Mouse (Mus musculus) hindbrain, postnatal 0 days (tissue): ENCODE results near the gene Siae. TPM values are rescaled to one million over a fixed set of nuclear protein-coding genes. Genes with fewer than 3 reads are reported as not detected.
A peak's percentile ranks its signal among the peaks of the same experiment; 100 is the strongest.

Experiments
- ATAC-seq: fragments of 200-750 bp; cut with Nextera tagmentation; 2 replicates; pipeline ENCODE4 v1.8.0; 2017; ENCODE audit warnings: mild to moderate bottlenecking, moderate TSS enrichment, moderate library complexity
- DNase-seq: peaks from one replicate; pipeline ENCODE4 v3.0.0-alpha.2; 2015; ENCODE audit warnings: low spot score
- H3K27ac ChIP-seq: fragments of 300-500 bp; sonication (generic); 2 replicates; pipeline ENCODE4 v1.5.1; 2014; ENCODE audit warnings: mild to moderate bottlenecking
- H3K27me3 ChIP-seq: fragments of 300-500 bp; sonication (generic); 2 replicates; pipeline ENCODE4 v1.6.1; 2014; ENCODE audit warnings: low read length, mixed read lengths; ENCODE audit not compliant: insufficient read depth
- H3K36me3 ChIP-seq: fragments of 300-500 bp; sonication (generic); 2 replicates; pipeline ENCODE4 v1.6.1; 2014; ENCODE audit warnings: low read length, mixed read lengths; ENCODE audit not compliant: insufficient read depth
- H3K4me1 ChIP-seq: fragments of 300-500 bp; sonication (generic); 2 replicates; pipeline ENCODE4 v1.6.1; 2014; ENCODE audit warnings: antibody characterized with exemption, low read length, mixed read lengths; ENCODE audit not compliant: insufficient read depth
- H3K4me2 ChIP-seq: fragments of 300-500 bp; sonication (generic); 2 replicates; pipeline ENCODE4 v1.6.1; 2014; ENCODE audit warnings: low read depth, mild to moderate bottlenecking, low read length, moderate library complexity, mixed read lengths
- H3K4me3 ChIP-seq: fragments of 300-500 bp; sonication (generic); 2 replicates; pipeline ENCODE4 v1.5.1; 2014; ENCODE audit warnings: low read length
- H3K9ac ChIP-seq: fragments of 300-500 bp; sonication (generic); replicated peaks from 2 replicates; pipeline ENCODE4 v1.6.1; 2014; ENCODE audit warnings: mild to moderate bottlenecking, low read length, moderate library complexity, mixed read lengths
- H3K9me3 ChIP-seq: fragments of 300-500 bp; sonication (generic); 2 replicates; pipeline ENCODE4 v1.6.1; 2016; ENCODE audit warnings: low read length, mixed read lengths
- CTCF ChIP-seq: IDR thresholded peaks from 2 replicates; pipeline ENCODE4 v1.5.1; 2016; ENCODE audit warnings: antibody characterized with exemption, control low read depth, low read depth
- WGBS: fragments of 180-500 bp; shearing (Covaris S2); extraction: QIAGEN DNeasy Blood & Tissue Kit; methylation state at CpG from one replicate; pipeline ENCODE4 v1.1.7; 2014; 5-methylcytosine and 5-hydroxymethylcytosine counted together
- polyA plus RNA-seq: library from polyadenylated mRNA; unstranded; fragments of >200 nt; fragmentation: Nextera tagmentation; extraction: Ambion mirVana; gene quantifications from 2 replicates; pipeline ENCODE4 v1.2.1, GENCODE M21; 2015
- total RNA-seq: library from RNA; depleted of rRNA; stranded (reverse); fragments of >200 nt; gene quantifications from 2 replicates; pipeline ENCODE4 v1.2.3, GENCODE M21; 2014

The Siae gene
- total and polyA plus RNA-seq, 2 experiments from 2014 or later, result 15.5 to 18.7 TPM

- ATAC-seq (no peak), DNase-seq (no peak)
- no peaks in the 10 kb centered on the region for H3K27me3 ChIP-seq
- no peak overlapping the region for H3K27ac ChIP-seq
- H3K36me3 ChIP-seq, result no peaks in the 10 kb centered on the region
- WGBS, result 86% methylated on average over 2 of the region's 2 CpGs
- H3K4me2 ChIP-seq, result no peak overlapping the region
- no peak overlapping the region for H3K9ac ChIP-seq
- H3K4me1 ChIP-seq, result no peaks in the 10 kb centered on the region
- no peaks in the 10 kb centered on the region for H3K9me3 ChIP-seq
- TF ChIP-seq CTCF, result no peak
- no peak overlapping the region for H3K4me3 ChIP-seq
These were observed 76.8 kb downstream of the Siae start for GRCm38 (mm10) chr9:37632305-37632704.

DNA sequence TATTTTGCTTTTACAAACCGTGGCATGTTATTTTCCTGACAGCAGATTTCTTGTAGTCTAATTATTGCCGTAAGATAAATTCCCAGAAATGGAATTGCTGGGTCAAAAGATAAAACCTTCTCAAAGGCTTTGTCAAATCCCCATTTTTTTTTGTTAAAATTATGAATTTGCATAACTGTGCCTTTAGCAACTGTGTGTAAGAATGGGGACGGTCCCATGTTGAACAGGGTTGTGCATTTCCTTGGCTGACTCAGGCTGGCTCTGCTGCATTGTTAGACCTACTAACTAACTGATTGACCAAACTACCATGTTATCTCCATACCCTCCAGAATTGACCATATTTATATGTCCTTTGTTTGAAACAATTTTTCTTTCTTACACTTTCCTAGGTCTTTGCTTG, 78.8 kb downstream of the Siae start:
- TF ChIP-seq CTCF, result no peak
- no peak for ATAC-seq
- WGBS, result 96% methylated on average over 3 of the region's 3 CpGs

DNA sequence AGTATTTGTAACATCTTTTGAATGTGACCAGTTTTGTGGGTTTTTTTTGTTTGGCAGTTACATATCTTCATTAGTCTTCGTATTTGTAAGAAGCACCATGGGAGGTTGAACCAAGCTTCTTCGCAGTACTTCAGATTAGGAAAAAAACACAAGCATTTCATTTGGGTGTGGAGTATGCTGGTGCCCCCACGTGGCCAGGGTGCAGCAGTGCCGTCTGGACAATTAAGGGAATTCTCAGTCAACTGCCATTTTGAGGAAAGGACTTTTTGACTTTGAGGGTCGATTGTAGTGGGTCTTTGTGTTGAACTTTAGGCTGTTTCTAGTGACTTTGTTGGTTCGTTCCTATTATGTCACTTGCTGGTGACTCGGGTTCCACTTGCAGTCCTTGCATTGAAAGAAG, 80.8 kb downstream of the Siae start:
- DNase-seq (peak; percentile 67), ATAC-seq (no peak)
- Histone ChIP-seq H3K4me3 (no peak overlapping the region), H3K27ac (no peak overlapping the region), H3K9me3 (no peaks in the 10 kb centered on the region), H3K4me1 (no peaks in the 10 kb centered on the region), H3K27me3 (no peaks in the 10 kb centered on the region), H3K9ac (no peak overlapping the region), H3K4me2 (no peak overlapping the region), H3K36me3 (no peaks in the 10 kb centered on the region)
- peak; percentile 84 for TF ChIP-seq CTCF
- WGBS, result 13% methylated on average over 7 of the region's 7 CpGs

More for the DNA sequence above, 78.8 kb downstream of the Siae start:
- H3K9me3 ChIP-seq, result no peaks in the 10 kb centered on the region
- DNase-seq, result no peak
- H3K36me3 ChIP-seq, result no peaks in the 10 kb centered on the region
- no peak overlapping the region for H3K27ac ChIP-seq
- H3K4me1 ChIP-seq, result no peaks in the 10 kb centered on the region
- no peaks in the 10 kb centered on the region for H3K27me3 ChIP-seq
- H3K4me2 ChIP-seq, result no peak overlapping the region
- no peak overlapping the region for H3K9ac ChIP-seq
- no peak overlapping the region for H3K4me3 ChIP-seq

DNA sequence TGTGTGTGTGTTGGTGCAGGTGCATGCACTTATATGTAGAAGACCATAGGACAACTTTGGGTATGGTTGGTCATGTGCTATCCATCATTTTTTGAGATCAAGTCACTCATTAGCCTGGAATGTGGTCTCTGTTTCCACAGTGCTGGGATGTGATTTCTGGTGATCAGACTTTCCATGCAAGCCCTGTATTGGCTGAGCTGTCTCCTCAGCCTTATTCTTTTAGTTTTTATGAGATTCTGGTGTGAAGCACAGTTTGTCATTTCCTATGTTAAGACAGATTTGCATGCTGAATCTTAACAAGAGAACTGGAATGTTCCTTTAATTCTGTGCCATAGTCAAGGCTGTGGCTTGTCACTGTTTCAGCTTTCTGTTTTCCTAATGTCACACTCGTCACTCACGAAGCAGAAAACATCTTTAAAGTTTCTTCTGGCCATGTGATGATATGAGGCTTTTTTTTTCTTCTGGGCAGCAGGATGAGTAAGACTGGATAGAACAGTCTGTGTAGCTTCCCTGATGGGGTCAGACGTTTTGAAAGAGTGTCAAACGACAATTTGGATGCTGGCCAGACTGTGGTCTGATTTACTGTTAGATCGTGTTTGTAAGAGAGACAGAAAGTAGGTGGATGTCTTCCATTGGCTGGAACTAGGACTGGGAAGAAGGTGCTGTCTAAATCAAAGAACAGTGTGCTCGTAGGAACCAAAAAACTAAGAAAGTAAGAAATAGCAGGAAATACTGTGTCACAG, 81.5 kb downstream of the Siae start:
- TF ChIP-seq CTCF, result no peak
- Histone ChIP-seq H3K9me3 (no peaks in the 10 kb centered on the region), H3K36me3 (no peaks in the 10 kb centered on the region), H3K4me1 (no peaks in the 10 kb centered on the region), H3K27me3 (no peaks in the 10 kb centered on the region), H3K9ac (no peak overlapping the region), H3K27ac (no peak overlapping the region), H3K4me3 (no peak overlapping the region), H3K4me2 (no peak overlapping the region)
- no peak for ATAC-seq
- DNase-seq, result no peak
- 48% methylated on average over 6 of the region's 6 CpGs for WGBS

DNA sequence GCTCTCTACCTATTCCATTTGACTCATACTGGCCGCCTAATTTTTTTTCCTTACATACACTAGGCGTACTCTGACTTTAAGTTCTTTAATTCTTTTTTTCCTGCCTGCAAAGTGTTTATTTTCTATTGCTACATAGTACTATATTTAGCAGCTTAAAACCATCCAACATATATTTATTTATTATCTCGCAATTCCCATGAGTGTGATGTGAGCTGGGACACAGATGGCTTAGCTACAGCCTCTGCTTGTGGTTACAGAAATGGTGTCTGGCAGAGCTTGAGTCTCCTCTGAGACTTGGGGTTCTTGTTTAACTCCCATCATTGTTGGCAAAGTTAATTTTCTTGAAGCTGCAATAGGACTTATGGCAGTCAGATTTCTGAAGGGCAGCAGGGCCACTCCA, 83.2 kb downstream of the Siae start:
- Histone ChIP-seq H3K9me3 (no peaks in the 10 kb centered on the region), H3K4me3 (no peak overlapping the region), H3K4me2 (no peak overlapping the region), H3K27ac (no peak overlapping the region), H3K9ac (no peak overlapping the region), H3K36me3 (no peaks in the 10 kb centered on the region), H3K4me1 (no peaks in the 10 kb centered on the region), H3K27me3 (no peaks in the 10 kb centered on the region)
- no peak for DNase-seq
- no peak for TF ChIP-seq CTCF
- 84% methylated on average over 3 of the region's 3 CpGs for WGBS
- ATAC-seq, result no peak

DNA sequence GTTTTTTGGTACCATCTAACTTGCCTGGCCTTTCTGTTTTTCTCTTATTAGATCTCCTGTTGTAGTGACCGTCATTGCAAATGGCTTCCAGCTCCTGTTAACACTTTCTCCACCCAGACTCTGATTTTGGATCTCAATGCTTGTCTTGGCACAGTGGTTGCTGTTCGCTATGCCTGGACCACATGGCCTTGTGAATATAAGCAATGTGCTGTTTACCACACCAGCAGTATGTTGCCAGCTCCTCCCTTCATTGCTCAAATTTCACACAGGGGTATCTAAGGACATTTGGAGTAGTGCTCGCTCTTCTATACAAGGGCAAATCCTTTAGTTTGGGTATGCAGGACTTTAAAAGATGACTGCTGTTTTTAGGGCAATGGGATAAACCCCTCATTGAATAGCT, 90.7 kb downstream of the Siae start:
- Histone ChIP-seq H3K27me3 (no peaks in the 10 kb centered on the region), H3K27ac (no peak overlapping the region), H3K36me3 (peaks cover 35% of the 10 kb centered on the region), H3K4me2 (no peak overlapping the region), H3K4me3 (no peak overlapping the region), H3K9ac (no peak overlapping the region), H3K9me3 (no peaks in the 10 kb centered on the region), H3K4me1 (no peaks in the 10 kb centered on the region)
- DNase-seq, result no peak
- no peak for ATAC-seq
- no peak for TF ChIP-seq CTCF
- WGBS, result 89% methylated on average over 3 of the region's 3 CpGs

- no peak for DNase-seq
- Histone ChIP-seq H3K4me3 (no peak overlapping the region), H3K9ac (no peak overlapping the region), H3K27me3 (no peaks in the 10 kb centered on the region), H3K4me1 (no peaks in the 10 kb centered on the region), H3K4me2 (no peak overlapping the region), H3K36me3 (peaks cover 56% of the 10 kb centered on the region), H3K9me3 (no peaks in the 10 kb centered on the region), H3K27ac (no peak overlapping the region)
- WGBS, result 96% methylated on average over 5 of the region's 5 CpGs
- no peak for TF ChIP-seq CTCF
- ATAC-seq, result no peak
These were observed 95.1 kb downstream of the Siae start for GRCm38 (mm10) chr9:37650639-37651038.
